Mouse (Mus musculus) cerebellum, adult 2 months (tissue): ENCODE data around the gene Iqcb1.

Experiments used
- CTCF ChIP-seq: fragments of 200-500 bp; IDR thresholded peaks from 2 replicates; pipeline ENCODE4 v1.5.1; 2011; ENCODE audit warnings: low read depth, mild to moderate bottlenecking, control low read depth, low read length, moderate library complexity, borderline replicate concordance; ENCODE audit not compliant: insufficient read depth
- POLR2A ChIP-seq: fragments of 200-500 bp; IDR thresholded peaks from 2 replicates; pipeline ENCODE4 v1.6.1; 2011; ENCODE audit warnings: low read length, control low read depth, borderline replicate concordance; ENCODE audit not compliant: insufficient read depth

- no peak for TF ChIP-seq CTCF
- TF ChIP-seq POLR2A = no peak
Measured at GRCm38 (mm10) chr16:36784594-36785313, 43.4 kb upstream of the Iqcb1 start, which contains the start of gene Slc15a2.
